Mouse (Mus musculus): ENCODE measurements around the gene Srrt. TPM values are rescaled to one million over a fixed set of nuclear protein-coding genes. Genes with fewer than 3 reads are reported as not detected.
A peak's percentile ranks its signal among the peaks of the same experiment; 100 is the strongest.
"Not testable (repeated sequence)": the region's sequence is repeated elsewhere in the genome, so short reads cannot be mapped to it uniquely, and the experiment has no call there.

Srrt gene
- polyA plus RNA-seq, 1 experiment from 2014 or later: 68.0 TPM

DNA sequence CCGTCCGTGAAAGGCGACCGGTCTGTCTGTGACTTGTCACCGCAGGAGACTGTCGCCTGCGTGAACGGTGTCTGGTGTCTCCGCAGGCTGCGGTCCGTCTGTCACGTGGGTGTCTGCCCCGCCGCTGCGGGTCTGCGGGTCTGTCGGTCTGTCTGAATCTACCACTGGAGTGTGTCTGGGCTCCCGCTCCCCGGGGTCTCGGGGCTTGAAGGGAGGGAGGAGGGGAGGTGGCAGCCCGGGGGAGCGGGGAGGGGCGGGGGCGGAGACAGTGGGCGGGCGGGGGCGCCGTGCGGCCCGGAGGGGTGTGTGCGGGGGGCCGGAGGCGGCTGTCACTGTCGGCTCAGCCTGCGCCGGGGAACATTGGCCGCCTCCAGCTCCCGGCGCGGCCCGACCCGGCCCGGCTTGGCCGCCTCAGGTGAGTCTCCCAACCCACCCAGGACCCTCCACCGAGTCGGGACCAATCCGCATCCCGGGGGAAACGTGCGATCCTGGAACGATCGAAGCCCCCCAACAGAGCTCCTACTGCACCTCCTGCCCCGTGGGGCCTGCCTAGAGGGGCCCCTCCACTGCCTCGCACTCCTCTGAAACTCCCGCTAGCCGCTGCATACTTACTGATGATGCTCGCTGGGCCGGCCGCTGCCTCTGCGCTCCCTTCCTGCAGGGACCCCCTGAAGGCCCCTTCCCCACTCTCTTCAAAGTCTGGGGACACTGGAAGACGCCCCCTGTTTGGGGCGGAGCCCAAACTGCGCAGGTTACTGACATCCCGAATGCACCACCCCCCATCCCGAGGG lies 19.3 kb downstream of the Srrt start:
- ATAC-seq (ENCODE audit: low read depth): no peak

DNA sequence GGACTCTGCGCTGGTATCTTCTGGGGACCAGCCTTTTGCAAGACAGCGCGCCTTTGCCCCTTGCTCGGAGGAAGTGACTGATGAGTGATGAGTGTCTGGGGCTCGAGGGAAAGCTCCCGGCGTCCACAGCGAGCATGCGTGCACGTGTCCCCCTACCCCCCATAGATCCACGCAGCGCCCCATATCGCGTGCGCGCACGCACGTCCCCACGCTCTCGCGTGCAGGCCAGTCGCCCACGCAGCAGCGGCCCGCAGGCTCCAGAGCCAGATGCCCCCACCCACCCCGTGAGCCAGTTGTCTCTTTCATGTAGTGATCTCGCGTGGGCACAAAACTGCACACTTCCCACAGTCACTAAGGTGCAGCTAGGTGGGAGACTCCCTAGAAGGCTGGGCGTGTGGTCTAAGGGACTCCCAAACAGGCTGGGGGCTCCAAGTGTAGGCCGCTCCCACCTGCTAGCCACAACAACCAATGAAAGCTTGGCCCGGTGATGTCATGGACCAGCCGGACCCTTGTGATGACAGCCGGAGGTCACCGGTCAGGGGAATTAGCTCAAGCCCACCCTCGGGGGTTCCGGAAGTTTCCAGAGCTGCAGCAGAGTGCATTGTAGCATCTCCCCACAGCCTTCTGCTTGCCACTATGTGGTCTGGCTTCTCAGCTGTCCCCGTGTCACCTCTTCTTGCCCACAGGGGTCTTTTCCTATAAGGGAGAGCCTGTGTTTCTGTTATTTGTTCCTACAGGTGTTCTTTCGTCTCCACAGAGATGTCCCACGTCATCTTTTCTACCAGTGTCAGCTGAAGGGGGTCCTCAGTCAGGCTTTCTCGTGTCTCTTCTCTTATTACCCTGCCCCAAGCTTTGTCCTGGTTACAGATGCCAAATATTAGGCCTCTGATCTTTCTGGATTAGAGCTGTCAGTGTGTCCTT lies 20.2 kb downstream of the Srrt start, which contains the start of gene Ache:
Gene Ache, plus strand, starts transcription at position 488 of the 921 bp plus-strand sequence.
- Histone ChIP-seq H3K4me3 (ENCODE audit: low read depth, low read length) (peak within 1 kb of the TSS; percentile 79), H3K27ac (ENCODE audit: low read length) (peak within 1 kb of the TSS; percentile 100), H3K27me3 (ENCODE audit: control insufficient read depth, insufficient read depth, low read depth, low read length) (peaks cover 26% of the 10 kb centered on the region), H3K36me3 (ENCODE audit: control insufficient read depth, insufficient read depth) (no peaks in the 10 kb centered on the region), H3K4me1 (ENCODE audit: control insufficient read depth, low read depth, low read length) (peaks cover 49% of the 10 kb centered on the region), H3K9ac (ENCODE audit: low read depth, low read length) (peak within 1 kb of the TSS; percentile 91), H3K4me2 (ENCODE audit: low read depth, low read length) (peak within 1 kb of the TSS; percentile 100), H3K9me3 (replicated peaks; ENCODE audit: control insufficient read depth, low read length) (no peaks in the 10 kb centered on the region)
- 4% methylated on average over 40 of the region's 40 CpGs for WGBS (ENCODE audit: insufficient replicate concordance)
- no peak for ATAC-seq (ENCODE audit: low read depth)

More for the DNA sequence above, 19.3 kb downstream of the Srrt start:
- no peaks in the 10 kb centered on the region for H3K9me3 ChIP-seq (replicated peaks; ENCODE audit: control insufficient read depth, low read length)
- peaks cover 26% of the 10 kb centered on the region for H3K27me3 ChIP-seq (ENCODE audit: control insufficient read depth, insufficient read depth, low read depth, low read length)
- H3K9ac ChIP-seq (ENCODE audit: low read depth, low read length): peak overlapping the region; percentile 91
- under 1% methylated on average over 61 of the region's 65 CpGs for WGBS (ENCODE audit: insufficient replicate concordance)
- H3K27ac ChIP-seq (ENCODE audit: low read length): peak overlapping the region; percentile 100
- peak overlapping the region; percentile 79 for H3K4me3 ChIP-seq (ENCODE audit: low read depth, low read length)
- peaks cover 57% of the 10 kb centered on the region for H3K4me1 ChIP-seq (ENCODE audit: control insufficient read depth, low read depth, low read length)
- peak overlapping the region; percentile 100 for H3K4me2 ChIP-seq (ENCODE audit: low read depth, low read length)
- no peaks in the 10 kb centered on the region for H3K36me3 ChIP-seq (ENCODE audit: control insufficient read depth, insufficient read depth)

GRCm38 (mm10) chr5:137286655-137287031 lies 20.8 kb downstream of the Srrt start:
- Histone ChIP-seq H3K27ac (ENCODE audit: low read length) (no peak overlapping the region), H3K9ac (ENCODE audit: low read depth, low read length) (peak overlapping the region; percentile 91), H3K4me1 (ENCODE audit: control insufficient read depth, low read depth, low read length) (peaks cover 42% of the 10 kb centered on the region), H3K9me3 (replicated peaks; ENCODE audit: control insufficient read depth, low read length) (no peaks in the 10 kb centered on the region), H3K4me3 (ENCODE audit: low read depth, low read length) (peak overlapping the region; percentile 79), H3K36me3 (ENCODE audit: control insufficient read depth, insufficient read depth) (no peaks in the 10 kb centered on the region), H3K4me2 (ENCODE audit: low read depth, low read length) (peak overlapping the region; percentile 100), H3K27me3 (ENCODE audit: control insufficient read depth, insufficient read depth, low read depth, low read length) (peaks cover 26% of the 10 kb centered on the region)
- under 1% methylated on average over 16 of the region's 16 CpGs for WGBS (ENCODE audit: insufficient replicate concordance)
- ATAC-seq (ENCODE audit: low read depth): no peak

DNA sequence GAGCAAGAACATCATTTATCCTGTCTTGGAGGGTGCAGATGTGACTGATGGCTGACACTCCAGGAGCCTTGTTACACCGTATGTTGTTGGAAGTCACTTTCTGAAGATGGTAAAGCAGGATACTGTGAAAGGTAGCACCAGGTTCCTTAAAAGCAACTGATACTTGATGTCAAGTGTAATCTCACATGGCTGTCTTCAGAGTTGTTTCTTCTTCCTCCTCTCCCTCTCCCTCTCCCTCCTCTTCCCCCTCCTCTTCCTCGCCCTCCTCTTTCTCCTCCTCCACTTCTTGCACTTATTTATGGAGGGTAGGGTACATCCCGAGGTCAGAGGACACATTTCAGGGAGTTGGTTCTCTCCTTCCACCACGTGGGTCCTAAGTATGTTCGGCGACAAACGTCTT lies 21.5 kb downstream of the Srrt start:
- no peak for ATAC-seq (ENCODE audit: low read depth)
- Histone ChIP-seq H3K4me2 (ENCODE audit: low read depth, low read length) (no peak overlapping the region), H3K9ac (ENCODE audit: low read depth, low read length) (no peak overlapping the region), H3K27me3 (ENCODE audit: control insufficient read depth, insufficient read depth, low read depth, low read length) (peaks cover 26% of the 10 kb centered on the region), H3K27ac (ENCODE audit: low read length) (no peak overlapping the region), H3K9me3 (replicated peaks; ENCODE audit: control insufficient read depth, low read length) (no peaks in the 10 kb centered on the region), H3K4me1 (ENCODE audit: control insufficient read depth, low read depth, low read length) (peaks cover 36% of the 10 kb centered on the region), H3K4me3 (ENCODE audit: low read depth, low read length) (no peak overlapping the region), H3K36me3 (ENCODE audit: control insufficient read depth, insufficient read depth) (no peaks in the 10 kb centered on the region)
- WGBS (ENCODE audit: insufficient replicate concordance): 36% methylated on average over 7 of the region's 7 CpGs

DNA sequence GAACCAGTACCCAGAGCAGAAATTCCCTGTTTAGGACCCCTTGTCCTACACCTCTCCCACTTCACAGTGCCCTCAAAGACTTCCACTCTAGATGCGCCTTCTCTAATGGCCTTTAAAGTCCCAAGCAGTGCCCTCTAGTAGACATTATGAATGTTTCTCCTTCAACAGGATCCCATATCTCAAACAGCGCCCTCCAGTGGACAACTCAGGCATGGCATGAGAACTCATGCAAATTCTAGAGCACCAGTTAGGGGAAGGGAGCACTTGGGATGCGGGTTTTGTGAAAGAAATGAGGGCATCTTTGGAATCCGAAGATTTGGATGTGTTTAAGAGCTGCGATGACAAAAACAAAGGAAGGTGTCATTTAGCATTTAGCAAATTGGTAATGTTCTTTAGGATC lies 22.4 kb downstream of the Srrt start:
- no peak overlapping the region for H3K4me3 ChIP-seq (ENCODE audit: low read depth, low read length)
- no peak for ATAC-seq (ENCODE audit: low read depth)
- peaks cover 28% of the 10 kb centered on the region for H3K4me1 ChIP-seq (ENCODE audit: control insufficient read depth, low read depth, low read length)
- 45% methylated on average over 5 of the region's 5 CpGs for WGBS (ENCODE audit: insufficient replicate concordance)
- H3K4me2 ChIP-seq (ENCODE audit: low read depth, low read length): no peak overlapping the region
- H3K9ac ChIP-seq (ENCODE audit: low read depth, low read length): no peak overlapping the region
- H3K36me3 ChIP-seq (ENCODE audit: control insufficient read depth, insufficient read depth): no peaks in the 10 kb centered on the region
- H3K9me3 ChIP-seq (replicated peaks; ENCODE audit: control insufficient read depth, low read length): no peaks in the 10 kb centered on the region
- peaks cover 26% of the 10 kb centered on the region for H3K27me3 ChIP-seq (ENCODE audit: control insufficient read depth, insufficient read depth, low read depth, low read length)
- no peak overlapping the region for H3K27ac ChIP-seq (ENCODE audit: low read length)

- not testable (repeated sequence) for H3K27ac ChIP-seq (ENCODE audit: low read length); H3K9ac ChIP-seq (ENCODE audit: low read depth, low read length); H3K4me3 ChIP-seq (ENCODE audit: low read depth, low read length); H3K4me2 ChIP-seq (ENCODE audit: low read depth, low read length); H3K36me3 ChIP-seq (ENCODE audit: control insufficient read depth, insufficient read depth); H3K9me3 ChIP-seq (replicated peaks; ENCODE audit: control insufficient read depth, low read length); ATAC-seq (ENCODE audit: low read depth)
- WGBS (ENCODE audit: insufficient replicate concordance): 71% methylated on average over 4 of the region's 6 CpGs
- H3K4me1 ChIP-seq (ENCODE audit: control insufficient read depth, low read depth, low read length): peaks cover 26% of the 10 kb centered on the region
- peaks cover 20% of the 10 kb centered on the region for H3K27me3 ChIP-seq (ENCODE audit: control insufficient read depth, insufficient read depth, low read depth, low read length)
Measured at GRCm38 (mm10) chr5:137284411-137284810, 23.1 kb downstream of the Srrt start.

DNA sequence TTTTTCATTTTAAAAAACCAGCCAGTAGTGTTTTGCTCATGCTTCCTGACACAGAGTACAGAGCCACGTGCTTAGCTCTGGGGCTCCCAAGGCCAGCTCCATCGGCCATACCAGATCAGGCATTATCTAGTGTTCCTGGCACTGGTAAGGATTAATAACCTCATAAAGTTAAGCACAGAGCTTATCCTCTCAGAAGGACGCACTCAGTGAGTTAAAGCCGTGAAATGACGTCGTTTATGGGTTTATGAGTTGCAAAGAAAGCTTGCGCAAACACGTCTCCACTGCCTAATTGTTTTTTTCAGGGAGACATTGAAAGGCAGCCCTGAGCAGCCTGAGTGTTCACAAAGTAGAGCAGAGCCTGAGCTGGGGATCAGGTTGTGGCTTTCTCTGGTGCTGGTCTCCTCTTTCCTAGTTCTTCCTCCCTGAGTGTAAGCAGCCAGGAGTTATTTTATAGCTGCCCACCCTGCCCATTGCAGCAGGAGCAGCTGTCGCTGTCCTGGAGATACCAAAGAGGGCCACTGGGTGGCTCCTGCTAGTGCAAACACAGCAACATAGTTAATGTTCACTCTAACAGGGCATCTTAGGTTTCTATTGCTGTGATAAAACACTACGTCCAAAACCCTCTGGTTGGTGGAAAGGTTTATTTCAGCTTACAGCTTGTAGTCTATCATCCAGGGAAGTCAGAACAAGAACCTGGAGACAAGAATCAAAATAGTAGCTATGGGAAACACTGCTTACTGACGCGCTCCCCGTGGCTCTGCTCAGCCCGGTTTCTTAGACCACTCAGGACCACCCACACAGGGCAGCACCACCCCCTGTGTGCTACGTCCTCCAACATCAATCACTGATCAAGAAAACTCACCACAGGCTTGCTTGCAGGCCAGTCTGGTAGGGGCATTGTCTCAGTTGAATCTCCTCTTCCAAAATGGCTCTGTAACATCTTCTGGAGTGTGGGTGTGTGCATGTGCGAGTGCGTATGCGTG lies 29.8 kb downstream of the Srrt start:
- H3K36me3 ChIP-seq (ENCODE audit: control insufficient read depth, insufficient read depth): no peaks in the 10 kb centered on the region
- H3K4me3 ChIP-seq (ENCODE audit: low read depth, low read length): no peak overlapping the region
- no peaks in the 10 kb centered on the region for H3K4me1 ChIP-seq (ENCODE audit: control insufficient read depth, low read depth, low read length)
- H3K9ac ChIP-seq (ENCODE audit: low read depth, low read length): no peak overlapping the region
- H3K4me2 ChIP-seq (ENCODE audit: low read depth, low read length): no peak overlapping the region
- no peaks in the 10 kb centered on the region for H3K9me3 ChIP-seq (replicated peaks; ENCODE audit: control insufficient read depth, low read length)
- no peak for ATAC-seq (ENCODE audit: low read depth)
- WGBS (ENCODE audit: insufficient replicate concordance): 48% methylated on average over 18 of the region's 18 CpGs
- no peaks in the 10 kb centered on the region for H3K27me3 ChIP-seq (ENCODE audit: control insufficient read depth, insufficient read depth, low read depth, low read length)
- H3K27ac ChIP-seq (ENCODE audit: low read length): no peak overlapping the region

DNA sequence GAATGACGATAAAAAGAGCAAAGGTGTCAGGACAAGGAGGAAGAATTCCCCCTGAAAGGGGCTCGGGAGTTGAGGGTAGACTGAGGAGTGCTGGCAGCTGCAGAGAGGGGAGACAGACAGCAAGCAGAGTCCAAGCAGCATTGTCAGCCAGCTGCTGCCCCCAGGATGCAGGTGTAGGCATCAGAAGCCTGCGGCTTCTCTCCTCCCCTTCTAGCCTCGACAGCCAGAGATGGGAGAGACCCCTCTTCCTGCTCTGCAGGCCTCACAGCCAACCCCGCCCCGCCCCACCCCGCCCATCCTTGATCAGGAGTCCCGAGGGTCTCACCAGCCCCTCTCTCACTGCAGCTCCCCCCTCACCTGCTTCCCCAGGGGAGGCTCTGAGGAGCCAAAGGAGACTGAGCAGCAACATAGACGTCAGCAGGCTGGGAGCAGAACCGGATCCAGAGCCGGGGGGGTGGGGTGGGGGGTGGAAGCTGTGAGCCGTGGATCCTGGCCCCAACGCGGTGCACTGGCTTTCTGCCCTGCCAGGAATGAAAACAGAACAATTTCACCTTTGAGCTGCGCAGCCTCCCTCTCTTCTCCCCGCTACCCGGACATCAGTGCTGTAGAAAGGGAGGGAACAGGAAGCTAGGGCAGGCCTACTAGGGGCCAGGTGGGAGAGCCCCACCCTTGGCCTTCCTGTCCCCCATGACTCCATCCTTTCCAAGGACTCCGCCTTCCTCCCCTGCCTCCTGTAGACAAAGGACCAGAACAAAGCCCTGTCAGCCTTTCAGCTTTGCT lies 39.2 kb downstream of the Srrt start:
- 16% methylated on average over 16 of the region's 18 CpGs for WGBS (ENCODE audit: insufficient replicate concordance)
- Histone ChIP-seq H3K27me3 (ENCODE audit: control insufficient read depth, insufficient read depth, low read depth, low read length) (no peaks in the 10 kb centered on the region), H3K36me3 (ENCODE audit: control insufficient read depth, insufficient read depth) (no peaks in the 10 kb centered on the region), H3K9me3 (replicated peaks; ENCODE audit: control insufficient read depth, low read length) (no peaks in the 10 kb centered on the region), H3K9ac (ENCODE audit: low read depth, low read length) (no peak overlapping the region), H3K4me1 (ENCODE audit: control insufficient read depth, low read depth, low read length) (peaks cover 5% of the 10 kb centered on the region), H3K4me3 (ENCODE audit: low read depth, low read length) (no peak overlapping the region), H3K27ac (ENCODE audit: low read length) (no peak overlapping the region), H3K4me2 (ENCODE audit: low read depth, low read length) (no peak overlapping the region)
- peak; percentile 11; the same call in 1 of the 2 replicates for ATAC-seq (ENCODE audit: low read depth)

Measured in liver, embryonic 16.5 days (tissue).